In genomic region chr4:143262696-143263095, GRCm38 (mm10) we compare ENCODE assay signal across 22 mouse cellular contexts. TPM values are rescaled to one million over a fixed set of nuclear protein-coding genes. Genes with fewer than 3 reads are reported as not detected.
DNase-seq lines count a peak whose midpoint lies in the region; ATAC-seq and TF ChIP-seq lines count a peak whose summit lies in the region.
"Had no signal": no experiment of that assay in that cellular context is flagged by ENCODE, and none has a peak within 500 bp of the region (broad histone marks: within the 10 kb centered on the region; RNA-seq: fewer than 3 reads in every experiment).

No protein-coding gene starts in this region.

- 87% methylated on average over 12 of the region's 12 CpGs for WGBS in forebrain, embryonic 14.5 days
- WGBS in forebrain, embryonic 12.5 days = 83% methylated on average over 12 of the region's 12 CpGs

- H3ac ChIP-seq in C2C12 (ENCODE audit: control insufficient read depth, insufficient read length, low read depth) = no peak overlapping the region

- H3K4me3 ChIP-seq in C2C12 (ENCODE audit: insufficient read depth, poor library complexity, severe bottlenecking) = no peak overlapping the region
- no peak overlapping the region for H3K4me3 ChIP-seq in forebrain, embryonic 14.5 days (ENCODE audit: low read depth, low read length)
- no peak overlapping the region for H3K4me3 ChIP-seq in forebrain, embryonic 12.5 days (replicated peaks)
- H3K4me3 ChIP-seq: embryonic facial prominence, embryonic 13.5 days; embryonic facial prominence, embryonic 15.5 days; erythroblast, embryonic 14.5 days; forebrain, embryonic 10.5 days; forebrain, embryonic 13.5 days had no signal

- no peak for TF ChIP-seq CTCF in C2C12 (IDR thresholded peaks at IDR 0.05; ENCODE audit: control insufficient read depth, insufficient read depth, insufficient read length)

- no peak for ATAC-seq in forebrain, embryonic 14.5 days
- ATAC-seq in forebrain, embryonic 12.5 days (ENCODE audit: low FRiP score) = no peak
- ATAC-seq: forebrain, embryonic 13.5 days; forebrain, embryonic 16.5 days had no signal

- H3K9ac ChIP-seq in forebrain, embryonic 14.5 days (ENCODE audit: low read length) = no peak overlapping the region
- H3K9ac ChIP-seq in forebrain, embryonic 12.5 days = no peak overlapping the region
- H3K9ac ChIP-seq: embryonic facial prominence, embryonic 13.5 days; embryonic facial prominence, embryonic 15.5 days; forebrain, embryonic 13.5 days had no signal

- H3K27me3 ChIP-seq in C2C12 (ENCODE audit: control insufficient read depth, insufficient read depth, insufficient read length) = no peaks in the 10 kb centered on the region
- no peaks in the 10 kb centered on the region for H3K27me3 ChIP-seq in forebrain, embryonic 14.5 days (replicated peaks; ENCODE audit: control insufficient read depth, insufficient read depth, low read length)
- H3K27me3 ChIP-seq in forebrain, embryonic 12.5 days = no peaks in the 10 kb centered on the region
- H3K27me3 ChIP-seq: embryonic facial prominence, embryonic 13.5 days; embryonic facial prominence, embryonic 15.5 days; forebrain, embryonic 13.5 days had no signal

- no peak overlapping the region for H3K4me2 ChIP-seq in forebrain, embryonic 14.5 days (ENCODE audit: low read length)
- no peak overlapping the region for H3K4me2 ChIP-seq in forebrain, embryonic 12.5 days
- H3K4me2 ChIP-seq: embryonic facial prominence, embryonic 13.5 days; embryonic facial prominence, embryonic 15.5 days; forebrain, embryonic 13.5 days had no signal

- no peak overlapping the region for H3K27ac ChIP-seq in forebrain, embryonic 14.5 days (ENCODE audit: low read depth, low read length)
- no peak overlapping the region for H3K27ac ChIP-seq in forebrain, embryonic 12.5 days
- H3K27ac ChIP-seq: embryonic facial prominence, embryonic 13.5 days; embryonic facial prominence, embryonic 15.5 days; forebrain, embryonic 10.5 days; forebrain, embryonic 13.5 days had no signal

- H3K79me3 ChIP-seq in C2C12 (ENCODE audit: low read depth) = no peaks in the 10 kb centered on the region

- H3K79me2 ChIP-seq in C2C12 (ENCODE audit: control insufficient read depth, insufficient read depth) = no peaks in the 10 kb centered on the region

- H3K4me1 ChIP-seq in forebrain, embryonic 14.5 days (ENCODE audit: control insufficient read depth, insufficient read depth, low read length) = no peaks in the 10 kb centered on the region
- peaks cover 12% of the 10 kb centered on the region for H3K4me1 ChIP-seq in forebrain, embryonic 12.5 days
- H3K4me1 ChIP-seq: embryonic facial prominence, embryonic 13.5 days; embryonic facial prominence, embryonic 15.5 days; forebrain, embryonic 13.5 days had no signal

- DNase-seq in ES-CJ7 (ENCODE audit: low read depth, low spot score) = peak; percentile 65
- peak; percentile 68 for DNase-seq in ZHBTc4 (ENCODE audit: low read depth, low spot score)
- DNase-seq in forebrain, embryonic 14.5 days (ENCODE audit: low spot score) = no peak
- DNase-seq: adrenal gland, adult 2 months; adrenal gland, postnatal 10 days; adrenal gland, postnatal 25 days; B cell, adult 2 months; cerebellum, adult 11 months; cerebellum, adult 18-20 months; cerebellum, adult 8-10 months; cerebellum, adult 9-11 months; cerebellum, postnatal 14 days; cerebellum, postnatal 36 days; embryo, embryonic 11 days had no signal

- peaks cover 13% of the 10 kb centered on the region for H3K36me3 ChIP-seq in C2C12 (ENCODE audit: control insufficient read depth, insufficient read depth)
- H3K36me3 ChIP-seq in forebrain, embryonic 14.5 days (ENCODE audit: control insufficient read depth, insufficient read depth, low read length) = peaks cover 6% of the 10 kb centered on the region; the same call in 1 of the 2 replicates
- no peaks in the 10 kb centered on the region; the same call in 1 of the 2 replicates for H3K36me3 ChIP-seq in forebrain, embryonic 12.5 days (replicated peaks)
- H3K36me3 ChIP-seq: embryonic facial prominence, embryonic 15.5 days had no signal

- H3K9me3 ChIP-seq in forebrain, embryonic 14.5 days (replicated peaks; ENCODE audit: control insufficient read depth, low read length) = no peaks in the 10 kb centered on the region
- H3K9me3 ChIP-seq in forebrain, embryonic 12.5 days = no peaks in the 10 kb centered on the region
- H3K9me3 ChIP-seq: embryonic facial prominence, embryonic 13.5 days; embryonic facial prominence, embryonic 15.5 days; forebrain, embryonic 10.5 days; forebrain, embryonic 13.5 days had no signal

TF ChIP-seq in C2C12, 6 proteins besides CTCF, POLR2A, EP300 and RAD21:
- no peak for TF ChIP-seq CEBPB (IDR thresholded peaks at IDR 0.05; ENCODE audit: low read depth)
- peak; percentile 2 for TF ChIP-seq MYOD1 (IDR thresholded peaks at IDR 0.05; ENCODE audit: control insufficient read depth, insufficient read length, low read depth)

RNA-seq across cellular contexts. Expression of gene Pdpn, which starts 36.7 kb away (rescaled TPM):
- polyA plus RNA-seq in C2C12 (2012; fragmentation: generic; extraction: Trizol) = 133 TPM
- polyA plus RNA-seq in forebrain, embryonic 14.5 days (2014; fragmentation: Nextera tagmentation; extraction: Ambion mirVana) = 65.5 and 70.1 TPM in 2 replicates
- 61.5 and 68.0 TPM in 2 replicates for polyA plus RNA-seq in forebrain, embryonic 12.5 days (2016; fragmentation: Nextera tagmentation; extraction: Ambion mirVana)
- polyA plus RNA-seq: erythroblast, embryonic 14.5 days had no signal

RNA-seq across cellular contexts. Expression of gene Prdm2, which starts 49.9 kb away (rescaled TPM):
- polyA plus RNA-seq in C2C12 (2012; fragmentation: generic; extraction: Trizol) = 9.2 TPM
- polyA plus RNA-seq in forebrain, embryonic 14.5 days (2014; fragmentation: Nextera tagmentation; extraction: Ambion mirVana) = 13.1 and 16.7 TPM in 2 replicates
- 17.0 and 18.8 TPM in 2 replicates for polyA plus RNA-seq in forebrain, embryonic 12.5 days (2016; fragmentation: Nextera tagmentation; extraction: Ambion mirVana)
